Mouse (Mus musculus) megakaryocyte, embryonic 14.5 days (primary cell): ENCODE results near the gene Med12.

Experiments used
- FLI1 ChIP-seq: IDR thresholded peaks from 2 replicates; pipeline ENCODE4 v1.6.1; 2012; ENCODE audit warnings: low read length, inconsistent platforms, mixed read lengths
- GATA1 ChIP-seq: IDR thresholded peaks from 3 replicates; pipeline ENCODE4 v1.6.1; 2012; ENCODE audit warnings: mixed read lengths, low read length, inconsistent platforms, borderline replicate concordance

GRCm38 (mm10) chrX:101273875-101274738 is at the start of gene Med12:
- TF ChIP-seq GATA1 (no peak), FLI1 (no peak)
